Mouse (Mus musculus) intestine, embryonic 16.5 days (tissue): ENCODE results near the gene Mettl7b. TPM values are rescaled to one million over a fixed set of nuclear protein-coding genes. Genes with fewer than 3 reads are reported as not detected.

Experiments used
- ATAC-seq: fragments of 200-750 bp; cut with Nextera tagmentation; 2 replicates; pipeline ENCODE4 v1.8.0; 2017; ENCODE audit warnings: moderate TSS enrichment, moderate library complexity
- H3K27ac ChIP-seq: fragments of 300-500 bp; sonication (generic); 2 replicates; pipeline ENCODE4 v1.5.1; 2014; ENCODE audit warnings: mild to moderate bottlenecking, low read length
- H3K27me3 ChIP-seq: fragments of 300-500 bp; sonication (generic); replicated peaks from 2 replicates; pipeline ENCODE4 v1.6.1; 2014; ENCODE audit warnings: low read length, control low read depth, mixed read lengths; ENCODE audit not compliant: control insufficient read depth, insufficient read depth
- H3K36me3 ChIP-seq: fragments of 300-500 bp; sonication (generic); 2 replicates; pipeline ENCODE4 v1.6.1; 2014; ENCODE audit warnings: low read length, control low read depth; ENCODE audit not compliant: control insufficient read depth, insufficient read depth
- H3K4me1 ChIP-seq: fragments of 300-500 bp; sonication (generic); 2 replicates; pipeline ENCODE4 v1.6.1; 2014; ENCODE audit warnings: low read length, control low read depth, mixed read lengths; ENCODE audit not compliant: control insufficient read depth, insufficient read depth
- H3K4me2 ChIP-seq: fragments of 300-500 bp; sonication (generic); 2 replicates; pipeline ENCODE4 v1.6.1; 2014; ENCODE audit warnings: low read depth, low read length, control low read depth
- H3K4me3 ChIP-seq: fragments of 300-500 bp; sonication (generic); 2 replicates; pipeline ENCODE4 v1.5.1; 2014; ENCODE audit warnings: mild to moderate bottlenecking, low read length
- H3K9ac ChIP-seq: fragments of 300-500 bp; sonication (generic); 2 replicates; pipeline ENCODE4 v1.6.1; 2014; ENCODE audit warnings: low read depth, low read length
- H3K9me3 ChIP-seq: fragments of 300-500 bp; sonication (generic); 2 replicates; pipeline ENCODE4 v1.6.1; 2016; ENCODE audit warnings: low read length, control low read depth; ENCODE audit not compliant: control insufficient read depth
- WGBS: fragments of 180-500 bp; shearing (Covaris S2); extraction: QIAGEN DNeasy Blood & Tissue Kit; methylation state at CpG from one replicate; pipeline ENCODE4 v1.1.7; 2014; 5-methylcytosine and 5-hydroxymethylcytosine counted together
- polyA plus RNA-seq: library from polyadenylated mRNA; unstranded; fragments of >200 nt; fragmentation: Nextera tagmentation; extraction: Ambion mirVana; gene quantifications from 2 replicates; pipeline ENCODE4 v1.2.1, GENCODE M21; 2015

Gene Mettl7b
- polyA plus RNA-seq, 1 experiment from 2014 or later = 23.2 TPM

DNA sequence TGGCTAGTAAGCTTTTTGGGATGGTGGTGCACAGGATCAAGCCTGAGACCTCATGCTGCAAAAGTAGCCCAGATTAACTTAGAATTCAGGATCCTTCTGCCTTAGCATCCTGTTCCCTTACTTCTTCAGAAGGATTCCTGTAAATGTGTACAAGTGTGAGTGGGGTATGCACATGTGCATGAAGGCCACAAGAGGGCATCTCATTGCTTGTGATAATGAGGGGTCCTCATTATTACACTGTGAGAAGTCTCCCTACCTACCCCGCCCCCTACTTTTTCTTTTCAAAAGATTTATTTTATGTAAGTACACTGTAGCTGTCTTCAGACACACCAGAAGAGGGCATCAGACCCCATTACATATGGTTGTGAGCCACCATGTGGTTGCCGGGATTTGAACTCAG, 45.2 kb downstream of the Mettl7b start:
- no peak for ATAC-seq
- Histone ChIP-seq H3K9me3 (no peaks in the 10 kb centered on the region), H3K4me2 (no peak overlapping the region), H3K27me3 (no peaks in the 10 kb centered on the region), H3K27ac (no peak overlapping the region), H3K4me3 (no peak overlapping the region), H3K9ac (no peak overlapping the region), H3K4me1 (peaks cover 28% of the 10 kb centered on the region), H3K36me3 (peaks cover 11% of the 10 kb centered on the region; the same call in 1 of the 2 replicates)
- 85% methylated on average over 2 of the region's 2 CpGs for WGBS

DNA sequence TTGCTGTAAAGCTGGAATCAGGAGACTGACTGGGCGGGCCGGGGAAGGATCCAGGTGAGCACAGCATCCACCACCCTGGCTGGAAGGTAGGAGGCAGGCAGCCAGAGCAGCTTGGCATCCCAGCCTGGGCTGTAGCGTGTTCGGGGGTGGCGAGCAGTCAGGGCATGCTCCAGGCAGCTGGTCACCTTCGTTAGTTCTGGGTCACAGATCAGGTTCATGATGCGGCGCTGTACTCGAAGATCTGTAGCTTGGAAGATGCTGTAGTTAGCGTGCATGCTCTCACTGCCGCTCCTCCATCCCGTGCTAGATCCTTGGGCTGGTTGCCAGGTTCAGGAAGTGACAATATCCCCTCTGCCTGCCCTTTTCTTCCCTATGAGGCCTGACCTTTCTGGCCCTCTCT, 47.1 kb downstream of the Mettl7b start:
- peaks cover 11% of the 10 kb centered on the region; the same call in 1 of the 2 replicates for H3K36me3 ChIP-seq
- no peak overlapping the region for H3K9ac ChIP-seq
- no peak for ATAC-seq
- WGBS = 86% methylated on average over 12 of the region's 12 CpGs
- H3K27me3 ChIP-seq = no peaks in the 10 kb centered on the region
- H3K9me3 ChIP-seq = no peaks in the 10 kb centered on the region
- no peak overlapping the region for H3K4me3 ChIP-seq
- H3K4me1 ChIP-seq = peaks cover 14% of the 10 kb centered on the region
- H3K27ac ChIP-seq = no peak overlapping the region
- H3K4me2 ChIP-seq = no peak overlapping the region

DNA sequence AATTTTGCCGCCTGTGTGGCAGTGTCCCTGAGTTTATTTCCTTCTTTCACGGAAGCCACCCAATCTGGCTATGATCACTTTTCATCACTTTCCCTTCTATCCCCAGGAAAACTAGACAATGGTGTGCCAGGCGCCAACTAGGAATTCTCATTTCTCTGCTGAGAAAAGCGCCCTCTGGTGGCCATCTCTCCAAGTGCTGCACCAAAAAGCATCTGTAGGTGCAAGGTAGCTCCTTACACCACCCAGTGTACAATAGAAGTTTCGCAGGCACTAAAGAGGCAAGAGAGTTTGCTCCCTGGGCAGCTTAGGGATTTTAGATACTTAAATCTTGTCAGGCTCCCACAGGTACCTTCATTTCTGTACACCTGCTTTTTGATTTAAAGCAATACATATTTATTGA, 47.6 kb downstream of the Mettl7b start:
- no peak overlapping the region for H3K4me2 ChIP-seq
- WGBS = 11% methylated on average over 5 of the region's 5 CpGs
- H3K4me1 ChIP-seq = peaks cover 10% of the 10 kb centered on the region
- H3K36me3 ChIP-seq = peaks cover 11% of the 10 kb centered on the region; the same call in 1 of the 2 replicates
- no peak overlapping the region for H3K4me3 ChIP-seq
- no peaks in the 10 kb centered on the region for H3K27me3 ChIP-seq
- no peak for ATAC-seq
- H3K27ac ChIP-seq = no peak overlapping the region
- no peak overlapping the region for H3K9ac ChIP-seq
- no peaks in the 10 kb centered on the region for H3K9me3 ChIP-seq

DNA sequence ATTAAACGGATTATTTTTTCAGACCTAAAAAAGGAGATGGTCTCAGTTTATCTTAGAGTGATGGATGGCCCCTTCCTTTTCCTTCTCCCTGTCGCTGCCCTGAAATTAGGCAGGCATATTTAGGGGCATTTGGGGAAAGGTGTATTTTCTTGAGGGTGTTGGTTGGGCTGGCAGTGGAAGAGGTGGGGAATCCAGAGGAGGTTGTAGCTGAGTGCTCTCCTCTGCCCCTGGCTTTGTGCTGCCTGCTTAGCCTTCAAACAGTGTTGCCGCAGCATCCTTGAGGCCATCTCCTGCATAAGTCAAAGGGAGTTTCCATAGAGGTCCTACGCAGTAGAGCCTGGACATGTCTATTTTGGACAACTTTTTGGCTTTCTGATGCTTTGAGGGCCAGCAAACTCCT, 48.0 kb downstream of the Mettl7b start:
- H3K4me2 ChIP-seq = no peak overlapping the region; the same call in 1 of the 2 replicates
- H3K4me3 ChIP-seq = no peak overlapping the region
- 74% methylated on average over 4 of the region's 4 CpGs for WGBS
- H3K9me3 ChIP-seq = no peaks in the 10 kb centered on the region
- H3K27ac ChIP-seq = no peak overlapping the region
- no peaks in the 10 kb centered on the region for H3K27me3 ChIP-seq
- H3K9ac ChIP-seq = no peak overlapping the region
- H3K4me1 ChIP-seq = peaks cover 10% of the 10 kb centered on the region
- H3K36me3 ChIP-seq = peaks cover 8% of the 10 kb centered on the region; the same call in 1 of the 2 replicates
- no peak for ATAC-seq

DNA sequence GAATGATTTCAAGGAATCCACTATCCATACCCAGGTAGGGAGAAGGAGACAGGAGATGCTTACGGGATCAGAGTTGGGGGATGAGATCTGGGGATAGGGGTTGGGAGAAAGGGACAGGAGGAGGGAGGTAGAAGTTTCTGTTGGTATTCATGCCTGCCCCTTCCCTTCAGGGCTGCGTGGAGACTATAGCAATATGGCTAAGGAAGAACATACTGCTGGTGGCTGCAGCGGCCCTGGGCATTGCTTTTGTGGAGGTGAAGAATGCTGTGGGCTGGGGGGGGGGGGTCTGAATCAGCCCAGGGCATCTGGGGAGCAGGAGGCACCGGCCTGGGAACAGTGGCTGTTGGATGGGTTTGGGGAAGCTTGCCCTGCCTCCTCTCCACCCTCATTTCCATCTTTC, 48.5 kb downstream of the Mettl7b start:
- no peak overlapping the region for H3K27ac ChIP-seq
- H3K9ac ChIP-seq = no peak overlapping the region
- H3K9me3 ChIP-seq = no peaks in the 10 kb centered on the region
- no peak for ATAC-seq
- 89% methylated on average over 4 of the region's 4 CpGs for WGBS
- no peak overlapping the region; the same call in 1 of the 2 replicates for H3K4me2 ChIP-seq
- H3K36me3 ChIP-seq = peaks cover 4% of the 10 kb centered on the region; the same call in 1 of the 2 replicates
- H3K4me1 ChIP-seq = peaks cover 10% of the 10 kb centered on the region
- no peak overlapping the region for H3K4me3 ChIP-seq
- H3K27me3 ChIP-seq = no peaks in the 10 kb centered on the region

DNA sequence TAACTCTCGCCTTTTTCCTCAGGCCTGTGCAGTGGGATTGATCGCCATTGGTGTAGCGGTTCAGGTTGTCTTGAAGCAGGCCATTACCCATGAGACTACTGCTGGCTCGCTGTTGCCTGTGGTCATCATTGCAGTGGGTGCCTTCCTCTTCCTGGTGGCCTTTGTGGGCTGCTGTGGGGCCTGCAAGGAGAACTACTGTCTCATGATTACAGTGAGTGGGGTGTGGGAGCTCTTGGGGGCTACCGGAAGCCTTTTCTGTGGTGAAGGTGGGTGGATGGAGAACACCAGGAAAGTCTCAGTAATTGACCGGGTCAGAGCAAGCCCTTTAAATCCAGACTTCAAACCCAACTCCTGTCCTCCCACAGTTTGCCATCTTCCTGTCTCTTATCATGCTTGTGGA, 49.4 kb downstream of the Mettl7b start:
- peaks cover 10% of the 10 kb centered on the region for H3K4me1 ChIP-seq
- no peaks in the 10 kb centered on the region for H3K27me3 ChIP-seq
- no peak overlapping the region for H3K27ac ChIP-seq
- no peaks in the 10 kb centered on the region for H3K9me3 ChIP-seq
- no peak for ATAC-seq
- 89% methylated on average over 6 of the region's 6 CpGs for WGBS
- peaks cover 3% of the 10 kb centered on the region; the same call in 1 of the 2 replicates for H3K36me3 ChIP-seq
- H3K4me2 ChIP-seq = 0 out of 2 replicates have a peak overlapping the region, but pooled peaks have one; percentile 81
- H3K4me3 ChIP-seq = peak overlapping the region; percentile 85
- H3K9ac ChIP-seq = no peak overlapping the region

DNA sequence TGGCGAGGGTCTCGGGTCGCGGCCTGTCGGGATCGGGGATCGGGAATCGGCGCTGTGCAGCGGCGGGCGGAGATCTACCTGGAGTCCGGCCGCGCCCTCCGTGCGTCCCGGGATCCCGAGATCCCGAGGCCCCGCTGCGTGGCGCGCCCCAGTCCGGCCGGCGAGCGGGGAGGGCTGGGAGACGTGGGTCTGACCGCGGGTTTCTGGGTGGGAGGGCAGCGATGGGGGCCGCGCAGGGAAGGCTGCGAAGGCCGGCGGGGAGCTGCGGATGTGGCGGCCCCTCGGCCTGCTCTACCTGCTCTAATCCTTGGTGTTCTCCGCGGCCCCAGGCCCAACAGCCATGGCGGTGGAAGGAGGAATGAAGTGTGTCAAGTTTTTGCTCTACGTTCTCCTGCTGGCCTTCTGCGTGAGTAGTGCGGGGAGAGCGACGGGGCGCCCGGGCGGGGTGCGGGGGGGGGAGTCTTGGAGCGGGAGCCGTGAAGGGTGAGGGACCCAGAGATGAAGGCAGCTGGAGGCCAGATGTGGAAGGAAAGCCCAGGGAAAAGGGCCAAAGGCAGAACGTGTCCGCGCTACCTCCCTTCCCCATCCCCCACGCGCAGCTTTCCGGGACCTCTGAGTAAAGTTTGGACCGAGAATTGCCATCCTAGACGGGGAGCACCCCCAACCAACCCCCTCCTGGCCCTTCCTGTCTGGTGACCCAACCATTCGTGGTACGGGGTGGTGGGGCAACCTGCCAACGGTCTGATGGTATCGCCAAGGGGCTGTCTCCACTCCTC, 50.5 kb downstream of the Mettl7b start:
- ATAC-seq = peak; percentile 49
- Histone ChIP-seq H3K4me3 (peak overlapping the region; percentile 85), H3K4me1 (peaks cover 10% of the 10 kb centered on the region), H3K27ac (peak overlapping the region; percentile 96), H3K4me2 (peak overlapping the region; percentile 81), H3K9ac (peak overlapping the region; percentile 96), H3K27me3 (no peaks in the 10 kb centered on the region), H3K36me3 (peaks cover 3% of the 10 kb centered on the region; the same call in 1 of the 2 replicates), H3K9me3 (no peaks in the 10 kb centered on the region)
- WGBS = under 1% methylated on average over 65 of the region's 66 CpGs

DNA sequence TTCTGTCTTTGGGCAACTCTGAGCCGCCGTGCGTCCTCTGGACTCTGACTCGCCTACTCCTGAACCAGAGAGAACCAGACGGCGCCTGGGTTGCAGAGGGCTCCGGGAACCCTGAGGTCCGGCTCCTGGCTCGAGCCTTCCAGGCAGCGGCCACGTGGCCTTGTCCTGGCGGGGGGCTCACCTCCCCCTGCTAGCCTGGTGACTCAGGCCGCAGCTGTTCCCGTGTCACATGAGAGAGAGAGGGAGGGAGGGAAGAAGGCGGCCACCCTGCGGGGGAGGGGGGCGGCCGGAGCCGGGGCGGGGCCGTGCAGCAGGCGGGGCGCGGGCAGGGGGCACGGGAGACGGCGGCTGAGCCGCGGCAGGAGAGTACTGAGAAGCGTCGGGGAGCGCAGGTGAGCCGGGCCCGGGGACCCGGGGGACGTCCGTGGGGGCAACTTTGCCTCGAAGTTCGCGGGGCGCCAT, 51.2 kb downstream of the Mettl7b start:
- Histone ChIP-seq H3K4me3 (peak overlapping the region; percentile 85), H3K9me3 (no peaks in the 10 kb centered on the region), H3K9ac (peak overlapping the region; percentile 96), H3K27me3 (no peaks in the 10 kb centered on the region), H3K4me1 (peaks cover 10% of the 10 kb centered on the region), H3K36me3 (peaks cover 3% of the 10 kb centered on the region; the same call in 1 of the 2 replicates), H3K4me2 (peak overlapping the region; percentile 81), H3K27ac (peak overlapping the region; percentile 96)
- WGBS = 0% methylated on average over 26 of the region's 41 CpGs
- peak; percentile 82 for ATAC-seq

DNA sequence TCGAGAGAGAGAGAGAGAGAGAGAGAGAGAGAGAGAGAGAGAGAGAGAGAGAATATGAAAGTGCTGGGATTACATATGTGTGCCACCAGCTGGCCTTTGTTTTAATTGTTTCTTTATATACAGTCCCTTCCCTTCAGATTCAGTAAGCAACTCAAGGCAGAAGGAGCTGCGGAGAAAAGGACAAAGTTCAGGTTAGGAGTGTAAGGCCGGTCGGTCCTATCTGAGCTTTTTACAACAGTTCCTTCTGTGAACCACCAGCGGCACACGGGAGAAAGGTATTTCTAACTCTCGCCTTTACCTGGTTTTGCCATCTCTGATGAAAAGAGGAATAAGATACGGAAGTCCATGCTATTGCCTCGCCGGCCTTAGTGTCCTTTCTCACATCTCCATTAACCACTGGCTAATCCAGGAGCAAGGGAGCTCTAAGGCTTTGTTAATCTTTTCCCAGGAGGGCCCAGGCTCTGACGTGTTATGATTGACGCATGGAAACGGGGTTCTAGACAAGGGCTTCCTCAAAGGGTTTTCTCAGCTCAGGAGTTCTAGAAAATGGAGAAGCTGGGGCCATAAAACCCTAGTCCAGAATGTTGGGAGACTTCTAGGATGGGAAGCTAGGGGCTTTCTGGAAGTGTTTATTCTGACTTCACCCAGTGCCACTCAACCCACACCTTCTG, 51.9 kb downstream of the Mettl7b start:
- 38% methylated on average over 13 of the region's 13 CpGs for WGBS
- Histone ChIP-seq H3K4me1 (peaks cover 10% of the 10 kb centered on the region), H3K27ac (peak overlapping the region; percentile 96), H3K9me3 (no peaks in the 10 kb centered on the region), H3K27me3 (no peaks in the 10 kb centered on the region), H3K36me3 (peaks cover 3% of the 10 kb centered on the region; the same call in 1 of the 2 replicates), H3K9ac (peak overlapping the region; percentile 96), H3K4me2 (peak overlapping the region; percentile 81), H3K4me3 (peak overlapping the region; percentile 85)
- peak; percentile 66 for ATAC-seq
